Mouse (Mus musculus) limb, embryonic 11.5 days (tissue): Measurements from ENCODE around the gene Fry. TPM values are rescaled to one million over a fixed set of nuclear protein-coding genes. Genes with fewer than 3 reads are reported as not detected.

Source experiments
- ATAC-seq: fragments of 200-750 bp; cut with Nextera tagmentation; 2 replicates; pipeline ENCODE4 v1.8.0; 2017; ENCODE audit warnings: low read depth; ENCODE audit not compliant: insufficient number of reproducible peaks, low FRiP score, low TSS enrichment
- DNase-seq: peaks from one replicate; pipeline ENCODE4 v3.0.0-alpha.2; 2015; ENCODE audit warnings: low spot score
- H3K27ac ChIP-seq: fragments of 300-500 bp; sonication (generic); replicated peaks from 2 replicates; pipeline ENCODE4 v1.5.1; 2014; ENCODE audit warnings: low read depth, mild to moderate bottlenecking, low read length
- H3K27me3 ChIP-seq: fragments of 300-500 bp; sonication (generic); 2 replicates; pipeline ENCODE4 v1.6.1; 2014; ENCODE audit warnings: mild to moderate bottlenecking, low read length, mixed read lengths; ENCODE audit not compliant: control insufficient read depth, insufficient read depth
- H3K36me3 ChIP-seq: fragments of 300-500 bp; sonication (generic); 2 replicates; pipeline ENCODE4 v1.6.1; 2014; ENCODE audit warnings: mild to moderate bottlenecking, low read length, moderate library complexity, mixed read lengths; ENCODE audit not compliant: control insufficient read depth, insufficient read depth
- H3K4me1 ChIP-seq: fragments of 300-500 bp; sonication (generic); 2 replicates; pipeline ENCODE4 v1.6.1; 2014; ENCODE audit warnings: low read length, mixed read lengths; ENCODE audit not compliant: control insufficient read depth, insufficient read depth
- H3K4me2 ChIP-seq: fragments of 300-500 bp; sonication (generic); 2 replicates; pipeline ENCODE4 v1.6.1; 2014; ENCODE audit warnings: low read depth, mild to moderate bottlenecking, moderate library complexity; ENCODE audit not compliant: severe bottlenecking
- H3K4me3 ChIP-seq: fragments of 300-500 bp; sonication (generic); 2 replicates; pipeline ENCODE4 v1.5.1; 2014; ENCODE audit warnings: low read depth, low read length
- H3K9ac ChIP-seq: fragments of 300-500 bp; sonication (generic); 2 replicates; pipeline ENCODE4 v1.6.1; 2014; ENCODE audit warnings: mild to moderate bottlenecking, low read length
- H3K9me3 ChIP-seq: fragments of 300-500 bp; sonication (generic); 2 replicates; pipeline ENCODE4 v1.6.1; 2016; ENCODE audit warnings: low read length; ENCODE audit not compliant: control insufficient read depth
- WGBS: fragments of 180-500 bp; shearing (Covaris S2); extraction: QIAGEN DNeasy Blood & Tissue Kit; methylation state at CpG from one replicate; pipeline ENCODE4 v1.1.7; 2014; 5-methylcytosine and 5-hydroxymethylcytosine counted together
- polyA plus RNA-seq: library from polyadenylated mRNA; unstranded; fragments of >200 nt; fragmentation: Nextera tagmentation; extraction: Ambion mirVana; gene quantifications from 2 replicates; pipeline ENCODE4 v1.2.1, GENCODE M21; 2014

Gene Fry
- polyA plus RNA-seq, 1 experiment from 2014 or later: 5.2 TPM

- no peak for DNase-seq
- Histone ChIP-seq H3K9me3 (no peaks in the 10 kb centered on the region), H3K4me1 (no peaks in the 10 kb centered on the region), H3K4me2 (no peak overlapping the region), H3K36me3 (no peaks in the 10 kb centered on the region), H3K27me3 (no peaks in the 10 kb centered on the region), H3K4me3 (no peak overlapping the region), H3K9ac (no peak overlapping the region), H3K27ac (no peak overlapping the region)
- 90% methylated on average over 11 of the region's 11 CpGs for WGBS
- no peak for ATAC-seq
Measured at GRCm38 (mm10) chr5:150101789-150102188, 16.7 kb upstream of the Fry start.

GRCm38 (mm10) chr5:150106358-150106757, 12.1 kb upstream of the Fry start:
- no peak overlapping the region for H3K4me3 ChIP-seq
- no peak overlapping the region for H3K4me2 ChIP-seq
- no peaks in the 10 kb centered on the region for H3K36me3 ChIP-seq
- ATAC-seq: no peak
- H3K27ac ChIP-seq: no peak overlapping the region
- H3K9ac ChIP-seq: no peak overlapping the region
- 87% methylated on average over 7 of the region's 7 CpGs for WGBS
- no peaks in the 10 kb centered on the region for H3K27me3 ChIP-seq
- no peak for DNase-seq
- H3K4me1 ChIP-seq: no peaks in the 10 kb centered on the region
- no peaks in the 10 kb centered on the region for H3K9me3 ChIP-seq

- WGBS: 57% methylated on average over 8 of the region's 8 CpGs
- ATAC-seq (no peak), DNase-seq (no peak)
- no peaks in the 10 kb centered on the region for H3K27me3 ChIP-seq
- H3K4me1 ChIP-seq: no peaks in the 10 kb centered on the region
- no peaks in the 10 kb centered on the region for H3K36me3 ChIP-seq
- no peak overlapping the region for H3K4me3 ChIP-seq
- no peaks in the 10 kb centered on the region for H3K9me3 ChIP-seq
- no peak overlapping the region for H3K4me2 ChIP-seq
- H3K9ac ChIP-seq: no peak overlapping the region
- H3K27ac ChIP-seq: no peak overlapping the region
Measured at GRCm38 (mm10) chr5:150111236-150111635, 7.2 kb upstream of the Fry start.

GRCm38 (mm10) chr5:150114007-150114406, 4.4 kb upstream of the Fry start:
- Histone ChIP-seq H3K9me3 (no peaks in the 10 kb centered on the region), H3K36me3 (no peaks in the 10 kb centered on the region), H3K9ac (no peak overlapping the region), H3K27me3 (no peaks in the 10 kb centered on the region), H3K4me1 (no peaks in the 10 kb centered on the region), H3K4me3 (no peak overlapping the region), H3K27ac (no peak overlapping the region), H3K4me2 (no peak overlapping the region)
- ATAC-seq (no peak), DNase-seq (peak; percentile 30)
- 78% methylated on average over 7 of the region's 7 CpGs for WGBS

GRCm38 (mm10) chr5:150114778-150115177, 3.7 kb upstream of the Fry start:
- Histone ChIP-seq H3K4me3 (no peak overlapping the region), H3K4me1 (no peaks in the 10 kb centered on the region), H3K4me2 (no peak overlapping the region), H3K36me3 (no peaks in the 10 kb centered on the region), H3K27ac (no peak overlapping the region), H3K27me3 (no peaks in the 10 kb centered on the region), H3K9me3 (no peaks in the 10 kb centered on the region), H3K9ac (no peak overlapping the region)
- ATAC-seq (no peak), DNase-seq (no peak)
- WGBS: 93% methylated on average over 4 of the region's 4 CpGs

GRCm38 (mm10) chr5:150115271-150116092, 3.0 kb upstream of the Fry start:
- no peak overlapping the region for H3K27ac ChIP-seq
- no peak for ATAC-seq
- H3K4me2 ChIP-seq: no peak overlapping the region
- H3K4me3 ChIP-seq: no peak overlapping the region
- no peak for DNase-seq
- no peaks in the 10 kb centered on the region for H3K27me3 ChIP-seq
- no peaks in the 10 kb centered on the region for H3K4me1 ChIP-seq
- no peaks in the 10 kb centered on the region for H3K36me3 ChIP-seq
- H3K9me3 ChIP-seq: no peaks in the 10 kb centered on the region
- H3K9ac ChIP-seq: no peak overlapping the region; the same call in 1 of the 2 replicates
- 68% methylated on average over 16 of the region's 16 CpGs for WGBS

GRCm38 (mm10) chr5:150116216-150116905, 2.1 kb upstream of the Fry start:
- H3K9me3 ChIP-seq: no peaks in the 10 kb centered on the region
- DNase-seq (no peak), ATAC-seq (no peak)
- H3K4me3 ChIP-seq: no peak overlapping the region
- no peak overlapping the region for H3K4me2 ChIP-seq
- 86% methylated on average over 9 of the region's 9 CpGs for WGBS
- H3K9ac ChIP-seq: no peak overlapping the region
- no peaks in the 10 kb centered on the region for H3K36me3 ChIP-seq
- H3K27me3 ChIP-seq: no peaks in the 10 kb centered on the region
- no peak overlapping the region for H3K27ac ChIP-seq
- H3K4me1 ChIP-seq: no peaks in the 10 kb centered on the region

- H3K36me3 ChIP-seq: no peaks in the 10 kb centered on the region
- H3K9ac ChIP-seq: no peak overlapping the region
- no peaks in the 10 kb centered on the region for H3K27me3 ChIP-seq
- H3K4me2 ChIP-seq: no peak overlapping the region
- WGBS: 81% methylated on average over 6 of the region's 6 CpGs
- H3K4me1 ChIP-seq: no peaks in the 10 kb centered on the region
- no peak overlapping the region for H3K27ac ChIP-seq
- peak; percentile 23 for DNase-seq
- ATAC-seq: no peak
- no peak overlapping the region for H3K4me3 ChIP-seq
- no peaks in the 10 kb centered on the region for H3K9me3 ChIP-seq
Measured at GRCm38 (mm10) chr5:150116906-150117216, 1.6 kb upstream of the Fry start.
